Mouse (Mus musculus) right cerebral cortex, postnatal 25 days (tissue): ENCODE results near the gene Sp4.
A peak's percentile ranks its signal among the peaks of the same experiment; 100 is the strongest.

Source experiments
- DNase-seq: peaks from one replicate; pipeline ENCODE4 v3.0.0; 2022

Gene Sp4

GRCm38 (mm10) chr12:118264905-118265304, 36.3 kb downstream of the Sp4 start:
- no peak for DNase-seq

GRCm38 (mm10) chr12:118263878-118264277, 37.4 kb downstream of the Sp4 start:
- no peak for DNase-seq

GRCm38 (mm10) chr12:118255292-118255782, 45.9 kb downstream of the Sp4 start:
- no peak for DNase-seq

GRCm38 (mm10) chr12:118221182-118221581, 80.1 kb downstream of the Sp4 start:
- DNase-seq: no peak

- no peak for DNase-seq
Measured at GRCm38 (mm10) chr12:118220062-118220461, 81.2 kb downstream of the Sp4 start.

GRCm38 (mm10) chr12:118212163-118212562, 89.1 kb downstream of the Sp4 start:
- no peak for DNase-seq

GRCm38 (mm10) chr12:118198386-118199093, 102.7 kb downstream of the Sp4 start, which contains the start of gene Dnah11:
Dnah11 (minus strand) TSS chr12:118199043.
- peak; percentile 48 for DNase-seq

GRCm38 (mm10) chr12:118196583-118196982, 104.7 kb downstream of the Sp4 start:
- DNase-seq: no peak

GRCm38 (mm10) chr12:118189535-118189934, 111.7 kb downstream of the Sp4 start:
- DNase-seq: no peak

GRCm38 (mm10) chr12:118187663-118188062, 113.6 kb downstream of the Sp4 start:
- no peak for DNase-seq

GRCm38 (mm10) chr12:118186881-118187489, 114.3 kb downstream of the Sp4 start:
- DNase-seq: no peak

- DNase-seq: no peak
Measured at GRCm38 (mm10) chr12:118186120-118186880, 114.9 kb downstream of the Sp4 start.
